Mouse (Mus musculus): ENCODE data around the gene Map3k4.

- no peak for TF ChIP-seq POLR2A (IDR thresholded peaks at IDR 0.05; ENCODE audit: extremely low read depth, insufficient read depth, low read length)
- TF ChIP-seq CTCF (IDR thresholded peaks at IDR 0.05; ENCODE audit: extremely low read depth, insufficient read depth, low read length): no peak
These were observed 114.3 kb downstream of the Map3k4 start for GRCm38 (mm10) chr17:12204246-12204645.
